Mouse (Mus musculus): ENCODE results near the gene Map1lc3b. TPM values are rescaled to one million over a fixed set of nuclear protein-coding genes. Genes with fewer than 3 reads are reported as not detected.
A peak's percentile ranks its signal among the peaks of the same experiment; 100 is the strongest.

Map1lc3b gene
- polyA plus RNA-seq, 1 experiment = 195 TPM

DNA sequence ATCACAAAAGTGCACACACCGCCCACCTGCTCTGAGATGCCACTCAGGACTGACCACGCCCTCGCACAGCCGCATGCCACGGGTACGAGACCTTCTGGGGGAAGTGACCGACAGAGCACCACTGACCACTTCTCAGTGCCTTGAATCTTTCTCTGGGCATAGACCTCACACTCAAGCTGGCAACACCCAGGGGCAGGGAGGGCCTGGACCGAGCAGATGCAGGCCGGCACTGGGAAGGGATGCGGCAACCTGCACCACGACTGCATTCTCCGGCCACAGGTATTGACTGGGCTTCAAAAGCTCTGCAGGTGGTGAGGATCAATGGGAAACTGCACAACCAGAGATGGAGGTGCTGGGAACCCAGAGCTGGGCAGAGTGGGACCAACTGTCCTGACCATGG is 12.2 kb downstream of the Map1lc3b start:
- Histone ChIP-seq H3K4me1 (ENCODE audit: control insufficient read depth, insufficient read depth, low read length) (no peaks in the 10 kb centered on the region), H3K4me3 (ENCODE audit: insufficient read depth, low read length) (no peak overlapping the region), H3K27ac (ENCODE audit: insufficient read depth, low read depth, low read length) (no peak overlapping the region)
- TF ChIP-seq POLR2A (IDR thresholded peaks at IDR 0.05; ENCODE audit: borderline replicate concordance, low read depth, low read length) (no peak), CTCF (IDR thresholded peaks at IDR 0.05; ENCODE audit: low read depth, low read length) (no peak)

GRCm38 (mm10) chr8:121602860-121603259 is 12.7 kb downstream of the Map1lc3b start:
- H3K4me1 ChIP-seq (ENCODE audit: control insufficient read depth, insufficient read depth, low read length) = no peaks in the 10 kb centered on the region
- H3K27ac ChIP-seq (ENCODE audit: insufficient read depth, low read depth, low read length) = no peak overlapping the region
- no peak overlapping the region for H3K4me3 ChIP-seq (ENCODE audit: insufficient read depth, low read length)
- TF ChIP-seq POLR2A (IDR thresholded peaks at IDR 0.05; ENCODE audit: borderline replicate concordance, low read depth, low read length) = no peak
- TF ChIP-seq CTCF (IDR thresholded peaks at IDR 0.05; ENCODE audit: low read depth, low read length) = peak; percentile 81

- Histone ChIP-seq H3K4me3 (ENCODE audit: insufficient read depth, low read length) (no peak overlapping the region), H3K4me1 (ENCODE audit: control insufficient read depth, insufficient read depth, low read length) (no peaks in the 10 kb centered on the region), H3K27ac (ENCODE audit: insufficient read depth, low read depth, low read length) (no peak overlapping the region)
- no peak for TF ChIP-seq CTCF (IDR thresholded peaks at IDR 0.05; ENCODE audit: low read depth, low read length)
- TF ChIP-seq POLR2A (IDR thresholded peaks at IDR 0.05; ENCODE audit: borderline replicate concordance, low read depth, low read length) = no peak
Observed at GRCm38 (mm10) chr8:121603801-121604200, 13.6 kb downstream of the Map1lc3b start.

DNA sequence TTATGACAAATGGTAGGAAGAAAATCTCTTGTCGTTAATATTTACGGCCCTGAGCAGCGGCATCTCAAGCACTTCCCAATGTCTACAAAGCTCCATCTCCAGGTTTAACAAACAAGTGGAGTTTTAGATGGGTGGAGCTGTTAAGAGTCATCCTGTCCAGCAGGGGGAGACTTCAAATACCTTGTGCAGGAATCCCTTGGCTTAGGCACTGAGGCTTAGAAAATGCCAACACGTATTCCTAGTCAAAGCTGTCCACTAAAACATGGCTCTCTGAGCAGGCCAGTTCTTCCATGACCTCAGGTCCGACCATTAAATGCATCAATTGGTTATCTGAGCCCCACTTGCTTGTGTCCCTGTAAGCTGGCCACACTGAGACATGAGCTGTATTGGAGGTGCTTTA is 17.5 kb downstream of the Map1lc3b start:
- no peak for TF ChIP-seq POLR2A (IDR thresholded peaks at IDR 0.05; ENCODE audit: borderline replicate concordance, low read depth, low read length)
- peak; percentile 31; the same call in 1 of the 2 replicates for TF ChIP-seq CTCF (IDR thresholded peaks at IDR 0.05; ENCODE audit: low read depth, low read length)
- Histone ChIP-seq H3K27ac (ENCODE audit: insufficient read depth, low read depth, low read length) (no peak overlapping the region), H3K4me3 (ENCODE audit: insufficient read depth, low read length) (no peak overlapping the region), H3K4me1 (ENCODE audit: control insufficient read depth, insufficient read depth, low read length) (no peaks in the 10 kb centered on the region)

GRCm38 (mm10) chr8:121609251-121609650 is 19.1 kb downstream of the Map1lc3b start:
- Histone ChIP-seq H3K4me3 (ENCODE audit: insufficient read depth, low read length) (no peak overlapping the region), H3K27ac (ENCODE audit: insufficient read depth, low read depth, low read length) (no peak overlapping the region), H3K4me1 (ENCODE audit: control insufficient read depth, insufficient read depth, low read length) (peaks cover 10% of the 10 kb centered on the region)
- no peak for TF ChIP-seq POLR2A (IDR thresholded peaks at IDR 0.05; ENCODE audit: borderline replicate concordance, low read depth, low read length)
- TF ChIP-seq CTCF (IDR thresholded peaks at IDR 0.05; ENCODE audit: low read depth, low read length) = no peak

DNA sequence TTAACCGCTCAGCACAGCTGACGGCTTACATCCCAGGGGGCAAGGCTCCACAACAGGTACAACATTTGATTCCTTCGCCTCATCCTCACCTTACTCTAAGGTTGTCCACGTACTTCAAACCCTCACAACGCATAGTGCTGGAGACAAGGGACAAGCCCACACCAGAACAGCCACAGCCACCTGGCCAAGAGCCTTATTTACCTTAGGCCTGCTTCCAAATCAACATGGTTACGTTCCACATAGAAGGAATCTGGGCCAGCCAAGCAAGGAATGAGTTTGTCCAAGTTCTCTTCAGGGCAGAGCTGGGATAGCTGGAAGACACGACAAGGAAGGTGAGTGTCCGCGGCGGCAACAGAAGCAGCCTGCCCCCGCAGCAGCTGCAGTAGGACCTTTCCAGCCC is 19.8 kb downstream of the Map1lc3b start:
- Histone ChIP-seq H3K4me3 (ENCODE audit: insufficient read depth, low read length) (no peak overlapping the region), H3K27ac (ENCODE audit: insufficient read depth, low read depth, low read length) (no peak overlapping the region), H3K4me1 (ENCODE audit: control insufficient read depth, insufficient read depth, low read length) (peaks cover 10% of the 10 kb centered on the region)
- TF ChIP-seq CTCF (IDR thresholded peaks at IDR 0.05; ENCODE audit: low read depth, low read length) (no peak), POLR2A (IDR thresholded peaks at IDR 0.05; ENCODE audit: borderline replicate concordance, low read depth, low read length) (no peak)

DNA sequence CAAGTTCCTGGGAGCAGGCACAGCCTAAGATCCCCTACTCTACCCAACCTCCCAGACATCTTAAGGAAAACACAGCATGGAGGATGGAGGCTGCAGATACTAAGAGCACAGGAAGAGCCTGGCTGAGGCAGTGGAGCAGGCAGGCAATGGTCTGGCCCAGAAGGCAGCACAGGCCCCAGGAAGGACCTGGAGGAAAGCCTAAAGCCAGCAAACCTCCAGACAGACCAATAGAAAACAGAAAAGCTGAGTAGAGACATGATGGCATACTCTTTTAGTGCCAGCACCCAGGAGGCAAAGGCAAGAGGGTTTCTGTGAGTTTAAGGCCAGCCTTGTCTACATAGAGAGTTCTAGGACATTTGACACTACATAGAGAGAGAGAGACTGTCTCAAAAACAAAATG is 23.3 kb downstream of the Map1lc3b start:
- peaks cover 15% of the 10 kb centered on the region for H3K4me1 ChIP-seq (ENCODE audit: control insufficient read depth, insufficient read depth, low read length)
- no peak for TF ChIP-seq CTCF (IDR thresholded peaks at IDR 0.05; ENCODE audit: low read depth, low read length)
- no peak for TF ChIP-seq POLR2A (IDR thresholded peaks at IDR 0.05; ENCODE audit: borderline replicate concordance, low read depth, low read length)
- no peak overlapping the region for H3K4me3 ChIP-seq (ENCODE audit: insufficient read depth, low read length)
- no peak overlapping the region for H3K27ac ChIP-seq (ENCODE audit: insufficient read depth, low read depth, low read length)

- no peak overlapping the region for H3K27ac ChIP-seq (ENCODE audit: insufficient read depth, low read depth, low read length)
- TF ChIP-seq CTCF (IDR thresholded peaks at IDR 0.05; ENCODE audit: low read depth, low read length) (no peak), POLR2A (IDR thresholded peaks at IDR 0.05; ENCODE audit: borderline replicate concordance, low read depth, low read length) (no peak)
- H3K4me1 ChIP-seq (ENCODE audit: control insufficient read depth, insufficient read depth, low read length) = peaks cover 44% of the 10 kb centered on the region
- no peak overlapping the region for H3K4me3 ChIP-seq (ENCODE audit: insufficient read depth, low read length)
Observed at GRCm38 (mm10) chr8:121619401-121619995, 29.3 kb downstream of the Map1lc3b start.

DNA sequence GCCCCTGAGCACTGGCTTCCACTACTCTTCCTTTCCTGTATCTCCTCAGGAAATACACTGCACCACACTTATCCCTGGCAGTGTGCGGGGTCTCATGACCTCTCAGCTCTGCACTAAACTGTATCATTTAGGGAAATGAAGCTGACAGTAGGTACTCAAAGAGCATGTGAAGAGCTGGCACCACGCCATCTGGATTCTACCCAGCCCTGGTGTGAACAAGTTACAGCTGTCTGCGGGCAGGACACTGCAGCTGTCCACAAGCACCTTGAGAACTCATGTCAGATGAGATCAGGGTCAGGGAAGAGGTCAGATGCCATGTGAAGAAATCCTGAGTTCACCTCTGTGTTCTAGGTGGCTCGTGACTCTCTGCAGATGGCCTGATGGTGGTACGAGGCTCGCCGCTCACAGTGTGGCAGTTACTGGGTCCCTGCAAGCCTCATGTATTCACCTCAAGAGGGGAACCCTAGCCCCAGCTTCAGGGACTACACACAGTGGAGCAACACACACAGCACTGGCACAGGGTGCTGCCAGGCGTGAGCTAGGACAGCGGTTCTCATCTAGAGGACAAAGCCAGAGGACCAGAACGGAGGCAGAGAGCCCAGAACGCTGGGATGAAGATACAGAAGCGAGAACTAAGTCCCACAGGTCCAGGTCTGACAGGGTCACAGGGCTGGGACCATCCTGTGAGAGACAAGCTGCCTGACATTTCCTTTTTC is 30.8 kb downstream of the Map1lc3b start:
- Histone ChIP-seq H3K4me3 (ENCODE audit: insufficient read depth, low read length) (no peak overlapping the region), H3K27ac (ENCODE audit: insufficient read depth, low read depth, low read length) (no peak overlapping the region), H3K4me1 (ENCODE audit: control insufficient read depth, insufficient read depth, low read length) (peaks cover 44% of the 10 kb centered on the region)
- no peak for TF ChIP-seq POLR2A (IDR thresholded peaks at IDR 0.05; ENCODE audit: borderline replicate concordance, low read depth, low read length)
- TF ChIP-seq CTCF (IDR thresholded peaks at IDR 0.05; ENCODE audit: low read depth, low read length) = no peak

DNA sequence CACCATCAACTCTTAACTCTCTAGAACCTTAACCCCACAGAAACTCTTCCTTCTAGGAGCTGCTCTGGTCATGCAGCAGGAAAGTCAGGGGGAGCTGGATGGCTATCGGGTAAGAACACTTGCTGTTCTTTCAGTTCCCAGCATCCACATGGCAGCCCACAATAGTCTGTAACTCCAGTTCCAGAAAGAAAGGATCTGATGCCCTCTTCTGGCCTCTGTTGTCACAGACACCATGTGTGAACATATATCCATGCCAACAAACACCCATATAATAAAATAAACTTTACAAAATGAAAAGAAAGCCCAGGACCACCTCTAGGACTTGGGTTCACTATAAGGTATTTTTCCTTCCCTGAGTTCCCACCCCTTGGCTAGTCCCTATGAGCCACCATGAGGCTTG is 31.7 kb downstream of the Map1lc3b start:
- H3K4me3 ChIP-seq (ENCODE audit: insufficient read depth, low read length) = no peak overlapping the region
- TF ChIP-seq CTCF (IDR thresholded peaks at IDR 0.05; ENCODE audit: low read depth, low read length) (no peak), POLR2A (IDR thresholded peaks at IDR 0.05; ENCODE audit: borderline replicate concordance, low read depth, low read length) (no peak)
- peaks cover 44% of the 10 kb centered on the region for H3K4me1 ChIP-seq (ENCODE audit: control insufficient read depth, insufficient read depth, low read length)
- H3K27ac ChIP-seq (ENCODE audit: insufficient read depth, low read depth, low read length) = no peak overlapping the region
